Comparison of ENCODE assay signal across 16 mouse cellular contexts in genomic region chr17:67252992-67253391, GRCm38 (mm10).
"Had no signal": no experiment of that assay in that cellular context is flagged by ENCODE, and none has a peak within 500 bp of the region (broad histone marks: within the 10 kb centered on the region; RNA-seq: fewer than 3 reads in every experiment).

No protein-coding gene starts in this region.

- H3K4me2 ChIP-seq: liver, embryonic 11.5 days; liver, embryonic 15.5 days; midbrain, embryonic 12.5 days; neural tube, embryonic 15.5 days had no signal

- ATAC-seq: intestine, postnatal 0 days; midbrain, embryonic 16.5 days had no signal

- H3K4me1 ChIP-seq: limb, embryonic 10.5 days; liver, embryonic 15.5 days; megakaryocyte, embryonic 14.5 days; midbrain, embryonic 12.5 days; neural tube, embryonic 15.5 days had no signal

- DNase-seq: kidney, adult 9 months; kidney, postnatal 25 days; right cerebral cortex, adult 18-20 months; right cerebral cortex, postnatal 25 days; thymus, postnatal 4 days had no signal

- H3K9ac ChIP-seq: liver, embryonic 15.5 days; midbrain, embryonic 12.5 days; neural tube, embryonic 15.5 days had no signal

- H3K4me3 ChIP-seq: layer of hippocampus, adult 2 months; limb, embryonic 10.5 days; liver, embryonic 15.5 days; megakaryocyte, embryonic 14.5 days; midbrain, embryonic 12.5 days; neural tube, embryonic 15.5 days had no signal

- H3K27me3 ChIP-seq: liver, embryonic 15.5 days; megakaryocyte, embryonic 14.5 days; midbrain, embryonic 12.5 days; neural tube, embryonic 15.5 days had no signal

- H3K27ac ChIP-seq: layer of hippocampus, adult 2 months; limb, embryonic 10.5 days; liver, embryonic 15.5 days; macrophage; midbrain, embryonic 12.5 days; neural tube, embryonic 15.5 days; stomach, postnatal 0 days had no signal

- H3K36me3 ChIP-seq: limb, embryonic 10.5 days; liver, embryonic 15.5 days; midbrain, embryonic 12.5 days; neural tube, embryonic 15.5 days had no signal

- H3K9me3 ChIP-seq: limb, embryonic 10.5 days; liver, embryonic 15.5 days; midbrain, embryonic 12.5 days; neural tube, embryonic 15.5 days had no signal
